Mouse (Mus musculus) liver, postnatal 0 days (tissue): ENCODE results near the gene Nkiras1. TPM values are rescaled to one million over a fixed set of nuclear protein-coding genes. Genes with fewer than 3 reads are reported as not detected.

Experiments used
- ATAC-seq: fragments of 200-750 bp; cut with Nextera tagmentation; 2 replicates; pipeline ENCODE4 v1.8.0; 2017; ENCODE audit warnings: mild to moderate bottlenecking, moderate library complexity
- DNase-seq: peaks from one replicate; pipeline ENCODE4 v3.0.0-alpha.2; 2016
- H3K27ac ChIP-seq: fragments of 300-500 bp; sonication (generic); 2 replicates; pipeline ENCODE4 v1.5.1; 2014; ENCODE audit warnings: antibody characterized with exemption, moderate library complexity, mild to moderate bottlenecking, low read depth
- H3K27me3 ChIP-seq: fragments of 300-500 bp; sonication (generic); 2 replicates; pipeline ENCODE4 v1.6.1; 2014; ENCODE audit warnings: low read length, control low read depth, mixed read lengths; ENCODE audit not compliant: insufficient read depth
- H3K36me3 ChIP-seq: fragments of 300-500 bp; sonication (generic); replicated peaks from 2 replicates; pipeline ENCODE4 v1.6.1; 2014; ENCODE audit warnings: mild to moderate bottlenecking, control low read depth, low read length, moderate library complexity, mixed read lengths; ENCODE audit not compliant: insufficient read depth
- H3K4me1 ChIP-seq: fragments of 300-500 bp; sonication (generic); 2 replicates; pipeline ENCODE4 v1.6.1; 2014; ENCODE audit warnings: antibody characterized with exemption, mild to moderate bottlenecking, control low read depth; ENCODE audit not compliant: insufficient read depth
- H3K4me2 ChIP-seq: fragments of 300-500 bp; sonication (generic); 2 replicates; pipeline ENCODE4 v1.6.1; 2014; ENCODE audit warnings: low read depth, mild to moderate bottlenecking, low read length, moderate library complexity, mixed read lengths
- H3K4me3 ChIP-seq: fragments of 300-500 bp; sonication (generic); 2 replicates; pipeline ENCODE4 v1.5.1; 2014; ENCODE audit warnings: low read depth, low read length
- H3K9ac ChIP-seq: fragments of 300-500 bp; sonication (generic); replicated peaks from 2 replicates; pipeline ENCODE4 v1.6.1; 2014; ENCODE audit warnings: mild to moderate bottlenecking, moderate library complexity
- H3K9me3 ChIP-seq: fragments of 300-500 bp; sonication (generic); 2 replicates; pipeline ENCODE4 v1.6.1; 2016; ENCODE audit warnings: mild to moderate bottlenecking, control low read depth, low read length, mixed read lengths
- CTCF ChIP-seq: sonication (generic); IDR thresholded peaks from 2 replicates; pipeline ENCODE4 v1.5.1; 2016; ENCODE audit warnings: antibody characterized with exemption, low read depth
- EP300 ChIP-seq: IDR thresholded peaks from 2 replicates; pipeline ENCODE4 v1.6.1; 2016; ENCODE audit warnings: antibody characterized with exemption, low read depth, mild to moderate bottlenecking
- WGBS: fragments of 180-500 bp; shearing (Covaris S2); extraction: QIAGEN DNeasy Blood & Tissue Kit; methylation state at CpG from one replicate; pipeline ENCODE4 v1.1.7; 2014; ENCODE audit not compliant: insufficient replicate concordance; 5-methylcytosine and 5-hydroxymethylcytosine counted together
- polyA plus RNA-seq: library from polyadenylated mRNA; unstranded; fragments of >200 nt; fragmentation: Nextera tagmentation; extraction: Ambion mirVana; gene quantifications from 2 replicates; pipeline ENCODE4 v1.2.1, GENCODE M21; 2015

The Nkiras1 gene
- polyA plus RNA-seq, 1 experiment from 2014 or later: 20.1 TPM

GRCm38 (mm10) chr14:18271666-18272065 lies 730 bp downstream of the Nkiras1 start:
- WGBS: 12% methylated on average over 6 of the region's 7 CpGs
- Histone ChIP-seq H3K4me1 (peaks cover 5% of the 10 kb centered on the region; the same call in 1 of the 2 replicates), H3K4me3 (peak overlapping the region; percentile 72), H3K4me2 (peak overlapping the region; percentile 68), H3K9me3 (no peaks in the 10 kb centered on the region), H3K27me3 (no peaks in the 10 kb centered on the region), H3K27ac (peak overlapping the region; percentile 83), H3K9ac (peak overlapping the region; percentile 66), H3K36me3 (peaks cover 11% of the 10 kb centered on the region)
- no peak for ATAC-seq
- TF ChIP-seq EP300 (no peak), CTCF (no peak)
- no peak for DNase-seq

GRCm38 (mm10) chr14:18274526-18274925 lies 3.6 kb downstream of the Nkiras1 start:
- no peak overlapping the region for H3K9ac ChIP-seq
- H3K27me3 ChIP-seq: no peaks in the 10 kb centered on the region
- no peaks in the 10 kb centered on the region for H3K9me3 ChIP-seq
- H3K36me3 ChIP-seq: peaks cover 14% of the 10 kb centered on the region
- H3K4me3 ChIP-seq: no peak overlapping the region
- DNase-seq (no peak), ATAC-seq (no peak)
- H3K4me2 ChIP-seq: no peak overlapping the region
- no peak overlapping the region for H3K27ac ChIP-seq
- H3K4me1 ChIP-seq: peaks cover 5% of the 10 kb centered on the region; the same call in 1 of the 2 replicates
- TF ChIP-seq EP300 (no peak), CTCF (no peak)
- WGBS: 75% methylated on average over 1 of the region's 1 CpGs

- no peak overlapping the region for H3K27ac ChIP-seq
- H3K9me3 ChIP-seq: no peaks in the 10 kb centered on the region
- no peaks in the 10 kb centered on the region for H3K4me1 ChIP-seq
- no peak for DNase-seq
- TF ChIP-seq CTCF (no peak), EP300 (no peak)
- H3K4me3 ChIP-seq: no peak overlapping the region
- no peaks in the 10 kb centered on the region for H3K27me3 ChIP-seq
- H3K36me3 ChIP-seq: peaks cover 21% of the 10 kb centered on the region
- no peak overlapping the region for H3K9ac ChIP-seq
- no peak overlapping the region for H3K4me2 ChIP-seq
- no peak for ATAC-seq
- WGBS: 84% methylated on average over 5 of the region's 5 CpGs
Observed at GRCm38 (mm10) chr14:18280375-18280774, 9.4 kb downstream of the Nkiras1 start.

GRCm38 (mm10) chr14:18284581-18284980 lies 13.6 kb downstream of the Nkiras1 start:
- WGBS: 72% methylated on average over 2 of the region's 2 CpGs
- H3K27me3 ChIP-seq: no peaks in the 10 kb centered on the region
- H3K4me3 ChIP-seq: no peak overlapping the region
- H3K9ac ChIP-seq: no peak overlapping the region
- H3K27ac ChIP-seq: no peak overlapping the region
- no peak overlapping the region for H3K4me2 ChIP-seq
- peaks cover 7% of the 10 kb centered on the region for H3K36me3 ChIP-seq
- DNase-seq (no peak), ATAC-seq (no peak)
- TF ChIP-seq EP300 (no peak), CTCF (peak; percentile 60)
- H3K9me3 ChIP-seq: no peaks in the 10 kb centered on the region
- H3K4me1 ChIP-seq: 0 out of 2 replicates have a peak, but pooled peaks cover 3% of the 10 kb centered on the region

- ATAC-seq (no peak), DNase-seq (no peak)
- 80% methylated on average over 3 of the region's 3 CpGs for WGBS
- no peak overlapping the region for H3K27ac ChIP-seq
- no peaks in the 10 kb centered on the region for H3K27me3 ChIP-seq
- no peaks in the 10 kb centered on the region for H3K9me3 ChIP-seq
- peaks cover 4% of the 10 kb centered on the region for H3K36me3 ChIP-seq
- no peak overlapping the region for H3K4me3 ChIP-seq
- 0 out of 2 replicates have a peak, but pooled peaks cover 3% of the 10 kb centered on the region for H3K4me1 ChIP-seq
- no peak overlapping the region for H3K4me2 ChIP-seq
- H3K9ac ChIP-seq: no peak overlapping the region
- TF ChIP-seq EP300 (no peak), CTCF (no peak)
Observed at GRCm38 (mm10) chr14:18285476-18285875, 14.5 kb downstream of the Nkiras1 start.

GRCm38 (mm10) chr14:18286441-18286840 lies 15.5 kb downstream of the Nkiras1 start:
- no peak overlapping the region for H3K4me3 ChIP-seq
- no peaks in the 10 kb centered on the region for H3K9me3 ChIP-seq
- H3K4me2 ChIP-seq: no peak overlapping the region
- 79% methylated on average over 2 of the region's 2 CpGs for WGBS
- H3K36me3 ChIP-seq: peaks cover 4% of the 10 kb centered on the region
- H3K9ac ChIP-seq: no peak overlapping the region
- H3K4me1 ChIP-seq: 0 out of 2 replicates have a peak, but pooled peaks cover 3% of the 10 kb centered on the region
- ATAC-seq (no peak), DNase-seq (no peak)
- H3K27me3 ChIP-seq: no peaks in the 10 kb centered on the region
- TF ChIP-seq CTCF (no peak), EP300 (no peak)
- no peak overlapping the region for H3K27ac ChIP-seq
